Mouse (Mus musculus) heart, postnatal 0 days (tissue): Measurements from ENCODE around the gene Atf1. TPM values are rescaled to one million over a fixed set of nuclear protein-coding genes. Genes with fewer than 3 reads are reported as not detected.
"Not testable (repeated sequence)": the region's sequence is repeated elsewhere in the genome, so short reads cannot be mapped to it uniquely, and the experiment has no call there.

Source experiments
- ATAC-seq: fragments of 200-750 bp; cut with Nextera tagmentation; 2 replicates; pipeline ENCODE4 v1.8.0; 2017; ENCODE audit warnings: low read depth, moderate number of reproducible peaks, moderate library complexity; ENCODE audit not compliant: insufficient read depth
- DNase-seq: peaks from one replicate; pipeline ENCODE4 v3.0.0-alpha.2; 2016; ENCODE audit warnings: low spot score
- H3K27ac ChIP-seq: fragments of 300-500 bp; sonication (generic); 2 replicates; pipeline ENCODE4 v1.5.1; 2014; ENCODE audit warnings: low read depth, mild to moderate bottlenecking
- H3K27me3 ChIP-seq: fragments of 300-500 bp; sonication (generic); 2 replicates; pipeline ENCODE4 v1.6.1; 2014; ENCODE audit warnings: low read length, mixed read lengths; ENCODE audit not compliant: control insufficient read depth, insufficient read depth
- H3K36me3 ChIP-seq: fragments of 300-500 bp; sonication (generic); replicated peaks from 2 replicates; pipeline ENCODE4 v1.6.1; 2014; ENCODE audit warnings: low read length, mixed read lengths; ENCODE audit not compliant: control insufficient read depth, insufficient read depth
- H3K4me1 ChIP-seq: fragments of 300-500 bp; sonication (generic); 2 replicates; pipeline ENCODE4 v1.6.1; 2014; ENCODE audit warnings: antibody characterized with exemption; ENCODE audit not compliant: control insufficient read depth, insufficient read depth
- H3K4me2 ChIP-seq: fragments of 300-500 bp; sonication (generic); 2 replicates; pipeline ENCODE4 v1.6.1; 2014; ENCODE audit warnings: low read depth, mild to moderate bottlenecking, low read length, moderate library complexity
- H3K4me3 ChIP-seq: fragments of 300-500 bp; sonication (generic); 2 replicates; pipeline ENCODE4 v1.5.1; 2014; ENCODE audit warnings: low read depth, low read length
- H3K9ac ChIP-seq: fragments of 300-500 bp; sonication (generic); replicated peaks from 2 replicates; pipeline ENCODE4 v1.6.1; 2014; ENCODE audit warnings: low read depth, low read length, mixed read lengths
- H3K9me3 ChIP-seq: fragments of 300-500 bp; sonication (generic); replicated peaks from 2 replicates; pipeline ENCODE4 v1.6.1; 2016; ENCODE audit warnings: low read length; ENCODE audit not compliant: control insufficient read depth
- CTCF ChIP-seq: IDR thresholded peaks from 2 replicates; pipeline ENCODE4 v1.5.1; 2016; ENCODE audit warnings: antibody characterized with exemption, control low read depth, low read depth
- EP300 ChIP-seq: IDR thresholded peaks from 2 replicates; pipeline ENCODE4 v1.6.1; 2016; ENCODE audit warnings: antibody characterized with exemption, low read depth
- WGBS: fragments of 180-500 bp; shearing (Covaris S2); extraction: QIAGEN DNeasy Blood & Tissue Kit; methylation state at CpG from one replicate; pipeline ENCODE4 v1.1.7; 2014; 5-methylcytosine and 5-hydroxymethylcytosine counted together
- polyA plus RNA-seq: library from polyadenylated mRNA; unstranded; fragments of >200 nt; fragmentation: Nextera tagmentation; extraction: Ambion mirVana; gene quantifications from 2 replicates; pipeline ENCODE4 v1.2.1, GENCODE M21; 2015
- total RNA-seq: library from RNA; depleted of rRNA; stranded (reverse); fragments of >200 nt; gene quantifications from 2 replicates; pipeline ENCODE4 v1.2.3, GENCODE M21; 2014; ENCODE audit warnings: low replicate concordance; rRNA removed

Atf1 gene
- total and polyA plus RNA-seq, 2 experiments from 2014 or later, result 33.9 to 51.4 TPM

DNA sequence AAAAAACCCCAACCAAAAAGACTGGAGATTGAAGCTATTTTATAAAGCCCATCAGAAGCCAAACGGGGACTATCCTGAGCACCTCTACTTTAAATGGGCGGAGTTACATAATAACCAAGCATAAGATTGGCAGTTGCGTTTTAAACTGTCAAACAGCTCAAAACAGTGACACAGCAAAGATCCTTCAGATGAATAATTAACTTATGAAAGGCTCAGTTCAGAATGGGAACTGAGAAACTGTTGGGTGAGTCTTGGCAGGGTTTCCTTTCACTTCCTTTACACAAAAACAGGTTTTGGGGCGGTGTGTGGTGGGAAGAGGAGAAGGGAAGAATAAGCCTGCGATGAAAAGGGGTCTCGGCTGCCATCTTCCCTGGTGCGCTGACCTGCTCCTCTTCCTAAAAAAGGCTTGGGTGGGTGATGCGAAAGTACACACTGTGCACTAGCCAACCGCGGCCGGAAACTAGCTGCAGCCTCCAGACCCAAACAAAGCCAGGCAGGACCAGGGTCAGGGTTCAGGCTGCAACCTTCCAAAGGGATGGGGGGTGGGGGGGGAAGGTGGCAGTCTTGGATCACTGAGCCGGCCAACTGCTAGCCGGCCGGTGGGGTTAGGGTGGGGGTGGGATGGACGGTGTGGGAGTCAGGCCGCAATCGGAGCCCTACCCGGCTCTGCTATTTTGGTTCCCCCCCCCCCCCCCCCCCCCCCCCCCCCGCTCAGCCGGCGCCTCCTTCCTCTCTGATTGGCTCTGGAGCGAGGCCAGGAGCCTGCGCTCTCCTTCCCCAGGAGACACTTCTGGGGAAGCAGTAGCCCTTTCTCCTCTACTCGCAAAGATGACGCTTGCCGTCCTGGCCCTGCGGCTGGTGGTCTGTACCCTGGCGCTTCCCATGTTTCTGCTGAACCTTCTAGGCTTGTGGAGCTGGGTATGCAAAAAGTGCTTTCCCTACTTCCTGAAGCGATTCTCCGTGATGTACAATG is 76.7 kb downstream of the Atf1 start, which contains the start of gene Mettl7a1:
Mettl7a1 (plus strand) TSS at position 122 of the 973 bp plus-strand sequence.
- H3K27me3 ChIP-seq, result no peaks in the 10 kb centered on the region
- no peaks in the 10 kb centered on the region for H3K36me3 ChIP-seq
- TF ChIP-seq CTCF (no peak), EP300 (no peak)
- peak; percentile 87 for ATAC-seq
- H3K9ac ChIP-seq, result peak within 1 kb of the TSS; percentile 72
- H3K9me3 ChIP-seq, result no peaks in the 10 kb centered on the region
- H3K4me3 ChIP-seq, result peak within 1 kb of the TSS; percentile 62
- DNase-seq, result peak; percentile 70
- H3K27ac ChIP-seq, result peak within 1 kb of the TSS; percentile 92
- WGBS, result 1% methylated on average over 22 of the region's 30 CpGs
- peaks cover 3% of the 10 kb centered on the region; the same call in 1 of the 2 replicates for H3K4me1 ChIP-seq
- H3K4me2 ChIP-seq, result peak within 1 kb of the TSS; percentile 85

DNA sequence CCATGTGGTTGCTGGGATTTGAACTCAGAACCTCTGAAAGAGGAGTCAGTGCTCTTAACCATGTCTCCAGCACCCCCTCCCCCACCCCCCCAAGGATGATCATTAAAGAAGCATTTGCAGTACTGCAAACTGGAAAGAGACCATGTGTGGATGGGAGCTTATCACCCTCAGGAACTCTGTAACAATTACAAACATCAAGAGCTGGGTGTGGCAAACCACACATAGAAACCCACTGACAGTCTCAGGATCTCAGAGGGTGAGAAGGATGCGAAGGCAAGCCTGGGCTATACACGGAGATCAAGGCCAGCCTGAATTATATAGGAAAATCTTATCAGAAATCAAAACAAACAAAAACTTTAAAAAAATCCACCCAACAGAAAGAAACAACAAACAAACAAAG is 78.6 kb downstream of the Atf1 start:
- DNase-seq (no peak), ATAC-seq (no peak)
- no peak overlapping the region for H3K4me3 ChIP-seq
- peaks cover 3% of the 10 kb centered on the region; the same call in 1 of the 2 replicates for H3K4me1 ChIP-seq
- no peak for TF ChIP-seq EP300
- no peak for TF ChIP-seq CTCF
- no peaks in the 10 kb centered on the region for H3K9me3 ChIP-seq
- no peak overlapping the region for H3K27ac ChIP-seq
- H3K9ac ChIP-seq, result no peak overlapping the region
- no peaks in the 10 kb centered on the region for H3K27me3 ChIP-seq
- no peak overlapping the region for H3K4me2 ChIP-seq
- 71% methylated on average over 2 of the region's 2 CpGs for WGBS
- no peaks in the 10 kb centered on the region for H3K36me3 ChIP-seq

DNA sequence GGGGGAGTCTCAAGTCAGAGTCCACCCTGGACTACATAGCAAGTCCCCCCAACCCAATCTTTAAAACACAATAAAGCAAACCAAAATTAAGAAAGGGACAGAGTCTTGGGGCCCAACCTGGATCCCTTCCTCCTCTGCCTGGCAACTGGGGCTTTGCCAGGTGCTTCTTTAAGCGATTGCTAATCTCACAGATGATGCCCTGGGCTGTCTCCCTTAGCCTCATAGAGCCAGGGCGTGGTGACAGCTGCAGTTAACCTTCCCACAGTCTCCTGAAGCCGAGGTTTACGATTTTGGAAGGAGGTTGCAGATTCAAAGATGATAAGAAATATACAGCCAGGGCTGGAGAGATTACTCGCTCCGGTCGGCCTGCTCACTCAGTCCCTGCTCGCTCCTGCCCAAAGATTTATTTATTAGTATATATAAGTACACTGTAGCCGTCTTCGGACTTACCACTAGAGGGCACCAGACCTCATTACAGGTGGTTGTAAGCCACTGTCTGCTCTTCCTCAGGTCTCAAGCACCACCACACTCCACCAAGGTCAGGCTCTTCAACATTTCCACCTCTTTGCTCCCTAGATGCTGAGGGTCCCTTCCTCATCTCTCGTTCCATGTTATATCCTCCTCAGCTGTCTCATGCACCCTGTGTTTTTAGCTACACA is 79.9 kb downstream of the Atf1 start:
- H3K4me3 ChIP-seq, H3K27me3 ChIP-seq, H3K4me1 ChIP-seq, H3K36me3 ChIP-seq, H3K9ac ChIP-seq, H3K27ac ChIP-seq, H3K4me2 ChIP-seq, H3K9me3 ChIP-seq: not testable (repeated sequence)
- 31% methylated on average over 9 of the region's 11 CpGs for WGBS
- TF ChIP-seq CTCF, result peak; percentile 53
- ATAC-seq (peak; percentile 47; the same call in 1 of the 2 replicates), DNase-seq (peak; percentile 23)

Other genes starting within 250 kb of the Atf1 start
- 24.0 and 24.8 TPM in 2 replicates for gene Dip2b, start 189.2 kb upstream of the Atf1 start, total RNA-seq
- 8.8 and 9.7 TPM in 2 replicates for gene Dip2b, start 189.2 kb upstream of the Atf1 start, polyA plus RNA-seq
- not detected in 2 replicates for gene Tmprss12, start 53.0 kb downstream of the Atf1 start, total RNA-seq
- gene Tmprss12, start 53.0 kb downstream of the Atf1 start, polyA plus RNA-seq, result not detected in 2 replicates
- 23.6 and 31.0 TPM in 2 replicates for gene Mettl7a1, start 76.3 kb downstream of the Atf1 start, total RNA-seq
- 7.0 and 7.1 TPM in 2 replicates for gene Mettl7a1, start 76.3 kb downstream of the Atf1 start, polyA plus RNA-seq
- 0.08 TPM in 1 of 2 replicates, not detected in the other for gene Mettl7a3, start 107.1 kb downstream of the Atf1 start, total RNA-seq
- gene Mettl7a3, start 107.1 kb downstream of the Atf1 start, polyA plus RNA-seq, result not detected in 2 replicates
- not detected in 2 replicates for gene Methig1, start 125.3 kb downstream of the Atf1 start, total RNA-seq
- not detected in 2 replicates for gene Methig1, start 125.3 kb downstream of the Atf1 start, polyA plus RNA-seq
- gene Mettl7a2, start 125.4 kb downstream of the Atf1 start, total RNA-seq, result not detected in 2 replicates
- not detected in 2 replicates for gene Mettl7a2, start 125.4 kb downstream of the Atf1 start, polyA plus RNA-seq
- not detected in 2 replicates for gene Higd1c, start 136.7 kb downstream of the Atf1 start, total RNA-seq
- gene Higd1c, start 136.7 kb downstream of the Atf1 start, polyA plus RNA-seq, result not detected in 2 replicates
- gene Gm5475, start 194.3 kb downstream of the Atf1 start, total RNA-seq, result not detected in 2 replicates
- gene Gm5475, start 194.3 kb downstream of the Atf1 start, polyA plus RNA-seq, result 0.04 TPM in 1 of 2 replicates, not detected in the other
- 18.0 and 66.7 TPM in 2 replicates for gene Slc11a2, start 197.3 kb downstream of the Atf1 start, total RNA-seq
- 12.0 and 13.9 TPM in 2 replicates for gene Slc11a2, start 197.3 kb downstream of the Atf1 start, polyA plus RNA-seq
- 18.5 and 25.5 TPM in 2 replicates for gene Letmd1, start 241.2 kb downstream of the Atf1 start, total RNA-seq
- 7.5 and 7.6 TPM in 2 replicates for gene Letmd1, start 241.2 kb downstream of the Atf1 start, polyA plus RNA-seq